Mouse (Mus musculus) midbrain, postnatal 0 days (tissue): ENCODE measurements around the gene Cc2d2a. TPM values are rescaled to one million over a fixed set of nuclear protein-coding genes. Genes with fewer than 3 reads are reported as not detected.

Experiments used
- ATAC-seq: fragments of 200-750 bp; cut with Nextera tagmentation; 2 replicates; pipeline ENCODE4 v1.8.0; 2017; ENCODE audit warnings: moderate number of reproducible peaks, mild to moderate bottlenecking, moderate TSS enrichment, moderate library complexity; ENCODE audit not compliant: low FRiP score
- DNase-seq: peaks from one replicate; pipeline ENCODE4 v3.0.0-alpha.2; 2015; ENCODE audit warnings: low spot score
- H3K27ac ChIP-seq: fragments of 300-500 bp; sonication (generic); 2 replicates; pipeline ENCODE4 v1.5.1; 2014; ENCODE audit warnings: low read depth, mild to moderate bottlenecking, low read length, mixed read lengths
- H3K27me3 ChIP-seq: fragments of 300-500 bp; sonication (generic); 2 replicates; pipeline ENCODE4 v1.6.1; 2014; ENCODE audit warnings: low read length, control low read depth, mixed read lengths; ENCODE audit not compliant: insufficient read depth
- H3K36me3 ChIP-seq: fragments of 300-500 bp; sonication (generic); 2 replicates; pipeline ENCODE4 v1.6.1; 2014; ENCODE audit warnings: low read length, control low read depth, mixed read lengths; ENCODE audit not compliant: insufficient read depth
- H3K4me1 ChIP-seq: fragments of 300-500 bp; sonication (generic); 2 replicates; pipeline ENCODE4 v1.6.1; 2014; ENCODE audit warnings: mild to moderate bottlenecking, control low read depth, antibody characterized with exemption, low read length, mixed read lengths; ENCODE audit not compliant: insufficient read depth
- H3K4me2 ChIP-seq: fragments of 300-500 bp; sonication (generic); 2 replicates; pipeline ENCODE4 v1.6.1; 2014; ENCODE audit warnings: low read depth, mild to moderate bottlenecking, low read length, mixed read lengths; ENCODE audit not compliant: poor library complexity, severe bottlenecking
- H3K4me3 ChIP-seq: fragments of 300-500 bp; sonication (generic); 2 replicates; pipeline ENCODE4 v1.5.1; 2014; ENCODE audit warnings: low read depth, mild to moderate bottlenecking, low read length, moderate library complexity
- H3K9ac ChIP-seq: fragments of 300-500 bp; sonication (generic); replicated peaks from 2 replicates; pipeline ENCODE4 v1.6.1; 2014; ENCODE audit warnings: mild to moderate bottlenecking, low read length, moderate library complexity, mixed read lengths; ENCODE audit not compliant: poor library complexity, severe bottlenecking
- H3K9me3 ChIP-seq: fragments of 300-500 bp; sonication (generic); 2 replicates; pipeline ENCODE4 v1.6.1; 2016; ENCODE audit warnings: low read length, control low read depth
- CTCF ChIP-seq: IDR thresholded peaks from 2 replicates; pipeline ENCODE4 v1.5.1; 2016; ENCODE audit warnings: antibody characterized with exemption, mild to moderate bottlenecking
- WGBS: fragments of 180-500 bp; shearing (Covaris S2); extraction: QIAGEN DNeasy Blood & Tissue Kit; methylation state at CpG from one replicate; pipeline ENCODE4 v1.1.7; 2014; 5-methylcytosine and 5-hydroxymethylcytosine counted together
- polyA plus RNA-seq: library from polyadenylated mRNA; unstranded; fragments of >200 nt; fragmentation: Nextera tagmentation; extraction: Ambion mirVana; gene quantifications from 2 replicates; pipeline ENCODE4 v1.2.1, GENCODE M21; 2015
- total RNA-seq: library from RNA; depleted of rRNA; stranded (reverse); fragments of >200 nt; gene quantifications from 2 replicates; pipeline ENCODE4 v1.2.3, GENCODE M21; 2014

Gene Cc2d2a
- total and polyA plus RNA-seq, 2 experiments from 2014 or later = 4.7 to 8.6 TPM

DNA sequence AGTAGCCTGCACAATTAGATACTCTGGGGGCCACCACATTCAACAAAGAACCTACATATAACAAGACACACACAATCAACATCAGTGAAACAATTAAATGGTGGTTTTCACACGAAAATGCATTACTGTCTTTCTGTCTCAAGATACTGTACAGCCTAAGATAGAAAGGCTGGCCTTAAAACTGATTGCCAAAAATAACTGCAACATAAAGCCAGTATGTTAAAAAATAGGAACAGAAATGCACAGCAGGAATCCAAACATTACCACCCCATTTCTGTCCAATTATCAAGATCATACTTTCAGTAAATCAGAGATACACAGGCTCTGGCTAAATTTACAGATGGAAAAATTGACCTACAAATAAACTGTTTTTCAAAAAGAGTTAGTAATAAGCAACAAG, 114.8 kb downstream of the Cc2d2a start:
- DNase-seq = no peak

DNA sequence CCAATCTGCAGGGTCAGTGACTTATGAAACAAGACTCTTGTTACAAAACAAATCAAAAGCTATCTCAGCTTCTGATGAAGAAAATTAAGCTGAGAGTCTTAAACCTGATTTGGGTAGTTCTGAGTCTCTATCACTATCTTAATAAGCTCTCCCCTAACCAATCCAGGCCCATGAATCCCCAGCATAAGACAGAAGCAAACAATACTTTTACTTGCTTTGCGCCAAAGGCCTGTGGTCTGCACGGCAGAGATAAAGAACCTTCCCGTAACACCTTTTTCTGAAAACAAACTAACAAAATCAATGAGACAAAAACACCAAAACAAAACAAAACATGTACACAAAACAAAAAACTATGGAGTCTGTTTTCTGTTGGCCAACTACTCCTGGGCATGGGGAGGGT, 116.4 kb downstream of the Cc2d2a start:
- no peak overlapping the region for H3K4me3 ChIP-seq
- WGBS = 96% methylated on average over 3 of the region's 3 CpGs
- ATAC-seq = no peak

More for the DNA sequence above, 114.8 kb downstream of the Cc2d2a start:
- no peaks in the 10 kb centered on the region for H3K9me3 ChIP-seq
- TF ChIP-seq CTCF = no peak
- 63% methylated on average over 1 of the region's 1 CpGs for WGBS
- no peak overlapping the region for H3K4me3 ChIP-seq
- no peak overlapping the region for H3K4me2 ChIP-seq
- peaks cover 6% of the 10 kb centered on the region; the same call in 1 of the 2 replicates for H3K4me1 ChIP-seq
- no peak overlapping the region for H3K9ac ChIP-seq
- H3K36me3 ChIP-seq = no peaks in the 10 kb centered on the region
- no peak overlapping the region for H3K27ac ChIP-seq
- H3K27me3 ChIP-seq = no peaks in the 10 kb centered on the region
- ATAC-seq = no peak

DNA sequence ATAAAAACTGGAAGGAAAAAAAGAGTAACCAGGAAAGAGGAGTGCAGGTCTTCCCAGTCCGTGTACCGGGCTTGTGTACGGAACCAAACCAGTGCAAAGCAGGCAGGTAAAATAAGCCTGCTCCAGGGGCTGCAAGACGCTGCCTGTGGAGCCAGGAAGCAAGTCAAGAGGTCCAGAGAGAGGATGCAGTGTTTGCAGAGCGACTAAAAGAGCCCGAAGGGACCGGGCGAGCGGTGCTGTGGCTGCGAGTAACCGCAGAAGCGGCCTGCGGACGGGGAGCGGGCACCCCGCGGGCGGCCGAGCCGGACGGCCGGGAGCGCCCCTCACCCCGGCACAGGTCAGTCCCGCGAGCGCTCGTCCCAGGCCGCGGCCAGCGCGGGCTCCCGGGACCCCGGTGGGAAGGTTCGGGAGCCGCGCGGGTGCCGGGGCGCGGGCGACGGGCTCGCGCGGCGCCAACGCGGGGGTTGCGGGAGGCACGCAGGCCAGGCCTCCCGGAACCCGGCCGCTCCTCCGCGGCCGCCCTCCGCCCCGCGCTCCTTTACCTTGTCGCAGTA, 119.4 kb downstream of the Cc2d2a start:
- no peak for TF ChIP-seq CTCF
- Histone ChIP-seq H3K36me3 (no peaks in the 10 kb centered on the region), H3K4me1 (peaks cover 6% of the 10 kb centered on the region; the same call in 1 of the 2 replicates), H3K9ac (peak overlapping the region; percentile 96), H3K27me3 (no peaks in the 10 kb centered on the region), H3K9me3 (no peaks in the 10 kb centered on the region), H3K27ac (peak overlapping the region; percentile 100), H3K4me2 (peak overlapping the region; percentile 68), H3K4me3 (peak overlapping the region; percentile 90)
- DNase-seq = no peak
- ATAC-seq = peak; percentile 76
- 0% methylated on average over 23 of the region's 61 CpGs for WGBS

More for the DNA sequence above, 116.4 kb downstream of the Cc2d2a start:
- H3K27ac ChIP-seq = no peak overlapping the region
- H3K36me3 ChIP-seq = no peaks in the 10 kb centered on the region
- no peak overlapping the region for H3K9ac ChIP-seq
- H3K9me3 ChIP-seq = no peaks in the 10 kb centered on the region
- no peak overlapping the region for H3K4me2 ChIP-seq
- H3K27me3 ChIP-seq = no peaks in the 10 kb centered on the region
- no peak for DNase-seq
- no peak for TF ChIP-seq CTCF
- peaks cover 6% of the 10 kb centered on the region; the same call in 1 of the 2 replicates for H3K4me1 ChIP-seq

DNA sequence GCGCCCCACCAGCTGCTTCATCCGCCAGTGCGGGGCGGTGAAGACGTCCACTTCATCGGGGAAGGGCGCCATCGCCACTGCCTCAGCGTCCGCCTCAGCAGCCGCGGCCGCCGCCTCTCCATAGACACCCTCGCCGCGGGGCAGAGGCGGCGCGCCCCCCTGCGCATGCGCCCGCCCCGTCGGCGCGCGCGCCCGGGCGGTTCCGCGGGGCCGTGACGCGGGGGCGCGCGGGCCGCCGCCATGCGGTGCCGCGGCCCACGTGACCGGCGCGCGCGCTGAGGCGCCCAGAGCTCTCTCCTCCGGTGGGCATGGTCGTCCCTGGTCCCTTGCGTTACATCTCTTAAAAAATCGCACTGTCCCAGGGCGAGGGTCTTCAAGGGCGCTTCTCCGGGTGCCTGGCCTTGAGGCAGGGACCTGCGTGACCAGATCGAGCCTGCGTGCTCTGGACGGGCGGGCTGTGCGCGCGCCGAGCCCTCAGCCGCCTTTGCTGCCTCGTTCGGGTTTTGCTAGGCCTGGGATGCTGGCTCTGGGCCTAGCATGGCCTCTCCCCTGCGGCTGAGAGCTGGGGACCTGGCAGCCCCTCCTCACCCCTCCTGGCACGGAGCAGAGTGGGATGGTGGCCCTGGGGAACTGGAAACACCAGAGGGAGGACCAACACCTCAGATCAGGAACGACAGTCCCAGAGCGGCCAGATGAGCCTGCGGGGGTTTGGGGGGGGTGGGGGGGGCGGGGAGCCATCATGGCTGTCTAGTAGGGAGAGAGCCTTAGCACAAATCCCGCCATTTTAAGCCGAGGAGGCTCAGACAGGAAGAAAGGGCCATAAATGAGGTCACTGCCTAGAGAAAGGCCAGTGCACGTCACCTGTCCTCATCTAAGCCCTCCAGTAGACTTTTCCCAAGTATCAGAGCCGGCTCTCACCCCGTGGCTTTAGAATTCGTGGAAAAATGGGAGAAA, 120.1 kb downstream of the Cc2d2a start:
- Histone ChIP-seq H3K4me2 (peak overlapping the region; percentile 89), H3K36me3 (no peaks in the 10 kb centered on the region)
- 4% methylated on average over 59 of the region's 82 CpGs for WGBS

DNA sequence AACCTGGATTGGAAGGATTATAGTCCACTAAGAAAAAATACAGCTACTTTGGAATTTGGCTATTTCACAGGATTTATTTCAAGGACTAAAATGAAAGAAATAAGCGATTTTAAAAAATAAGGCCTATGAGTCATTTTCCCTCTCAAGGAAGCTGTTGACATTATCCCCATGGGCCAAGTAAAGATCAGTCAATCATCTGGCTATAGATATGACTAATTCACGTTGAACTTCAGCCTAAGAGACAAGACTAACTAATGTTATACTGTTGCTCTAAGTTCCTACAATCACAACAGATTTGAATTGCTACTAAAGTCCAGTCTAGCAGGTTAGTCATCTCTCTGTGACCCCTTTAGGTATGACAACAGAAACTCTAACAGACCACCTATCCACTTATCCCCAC, 121.8 kb downstream of the Cc2d2a start:
- no peaks in the 10 kb centered on the region for H3K9me3 ChIP-seq
- no peak overlapping the region for H3K4me2 ChIP-seq
- H3K4me3 ChIP-seq = no peak overlapping the region
- no peaks in the 10 kb centered on the region for H3K27me3 ChIP-seq
- H3K36me3 ChIP-seq = no peaks in the 10 kb centered on the region
- H3K27ac ChIP-seq = no peak overlapping the region
- H3K4me1 ChIP-seq = peaks cover 6% of the 10 kb centered on the region; the same call in 1 of the 2 replicates
- 89% methylated on average over 2 of the region's 2 CpGs for WGBS
- ATAC-seq (no peak), DNase-seq (no peak)
- no peak overlapping the region for H3K9ac ChIP-seq
- TF ChIP-seq CTCF = no peak

More for the DNA sequence above, 120.1 kb downstream of the Cc2d2a start:
- Histone ChIP-seq H3K27ac (peak overlapping the region; percentile 100), H3K4me3 (peak overlapping the region; percentile 90), H3K4me1 (peaks cover 6% of the 10 kb centered on the region; the same call in 1 of the 2 replicates), H3K9me3 (no peaks in the 10 kb centered on the region), H3K9ac (peak overlapping the region; percentile 96), H3K27me3 (no peaks in the 10 kb centered on the region)
- DNase-seq (peak; percentile 90), ATAC-seq (peak; percentile 92)
- TF ChIP-seq CTCF = no peak

DNA sequence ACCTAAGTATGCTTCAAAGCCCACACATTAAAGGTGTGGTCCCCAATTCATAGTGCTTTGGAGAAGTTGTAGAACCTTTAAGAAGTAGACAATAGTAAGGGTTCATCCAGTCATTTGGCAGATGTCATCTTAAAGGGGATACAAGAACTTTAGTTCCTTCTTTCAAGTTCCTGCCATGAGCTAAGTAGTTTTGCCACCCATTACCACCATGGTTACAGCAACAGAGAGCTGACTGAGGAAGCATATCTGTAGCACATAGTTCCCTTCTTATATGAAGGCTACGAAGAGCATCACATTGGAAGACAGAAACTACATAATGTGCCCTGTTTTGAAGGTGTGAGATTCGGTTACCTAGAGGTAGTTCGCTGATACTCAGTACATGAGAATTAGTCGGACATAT, 124.5 kb downstream of the Cc2d2a start:
- ATAC-seq = no peak
- WGBS = 89% methylated on average over 4 of the region's 4 CpGs

More for the DNA sequence above, 124.5 kb downstream of the Cc2d2a start:
- no peak for TF ChIP-seq CTCF
- no peak overlapping the region for H3K27ac ChIP-seq
- no peak overlapping the region for H3K9ac ChIP-seq
- DNase-seq = no peak
- H3K4me1 ChIP-seq = no peaks in the 10 kb centered on the region
- no peak overlapping the region for H3K4me2 ChIP-seq
- no peak overlapping the region for H3K4me3 ChIP-seq
- H3K36me3 ChIP-seq = no peaks in the 10 kb centered on the region
- no peaks in the 10 kb centered on the region for H3K9me3 ChIP-seq
- H3K27me3 ChIP-seq = no peaks in the 10 kb centered on the region
